Mouse (Mus musculus) left cerebral cortex, postnatal 36 days (tissue): ENCODE measurements around the gene Usp20. TPM values are rescaled to one million over a fixed set of nuclear protein-coding genes. Genes with fewer than 3 reads are reported as not detected.
A peak's percentile ranks its signal among the peaks of the same experiment; 100 is the strongest.

Experiments
- DNase-seq, 2 experiments: peaks; one replicate each; pipeline ENCODE4 v3.0.0; 2021 to 2022; ENCODE audit warnings: low spot score in 2 of 2, mixed read lengths in 1 of 2
- intact Hi-C: fragments of 180-260 bp; cut with DNase I; formaldehyde crosslinking; loops from one replicate; pipeline ENCODE4 v1.15.1; 2025
- total RNA-seq, 2 experiments: library from RNA; stranded (reverse); gene quantifications; 2 replicates each; pipeline ENCODE4 v1.2.3; 2021

Usp20 gene
- total RNA-seq, 2 experiments from 2014 or later = 74.1 to 80.2 TPM

DNA sequence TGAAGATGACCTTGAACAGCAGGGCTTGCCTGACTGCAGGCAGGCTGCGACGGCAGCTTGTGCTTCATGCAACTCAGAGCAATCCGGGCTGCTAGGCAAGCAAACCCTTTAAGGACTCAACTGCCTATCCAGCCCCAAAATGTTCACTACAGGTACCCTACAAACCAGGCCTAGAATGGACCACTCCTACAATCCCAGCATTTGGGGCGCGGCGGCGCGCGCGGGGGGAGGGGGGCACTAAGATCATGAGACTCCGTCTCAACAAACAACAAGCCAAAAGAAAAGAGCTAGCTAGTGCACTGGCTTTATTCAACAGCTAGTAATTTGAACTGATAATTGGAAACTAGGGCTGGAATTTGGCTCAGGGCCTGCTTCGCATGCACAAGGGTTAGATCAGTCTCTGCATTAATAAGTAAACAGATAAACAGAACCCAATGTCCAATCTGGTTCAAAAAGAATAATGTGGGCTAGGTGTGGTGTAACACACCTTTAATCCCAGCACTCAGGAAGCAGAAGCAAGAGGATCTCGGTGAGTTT, 85.0 kb downstream of the Usp20 start:
- intact Hi-C loops = loop anchor here (5.0 kb wide), 1 partner anchor 40 kb away; no protein-coding TSS in a partner anchor
- no peak for DNase-seq

DNA sequence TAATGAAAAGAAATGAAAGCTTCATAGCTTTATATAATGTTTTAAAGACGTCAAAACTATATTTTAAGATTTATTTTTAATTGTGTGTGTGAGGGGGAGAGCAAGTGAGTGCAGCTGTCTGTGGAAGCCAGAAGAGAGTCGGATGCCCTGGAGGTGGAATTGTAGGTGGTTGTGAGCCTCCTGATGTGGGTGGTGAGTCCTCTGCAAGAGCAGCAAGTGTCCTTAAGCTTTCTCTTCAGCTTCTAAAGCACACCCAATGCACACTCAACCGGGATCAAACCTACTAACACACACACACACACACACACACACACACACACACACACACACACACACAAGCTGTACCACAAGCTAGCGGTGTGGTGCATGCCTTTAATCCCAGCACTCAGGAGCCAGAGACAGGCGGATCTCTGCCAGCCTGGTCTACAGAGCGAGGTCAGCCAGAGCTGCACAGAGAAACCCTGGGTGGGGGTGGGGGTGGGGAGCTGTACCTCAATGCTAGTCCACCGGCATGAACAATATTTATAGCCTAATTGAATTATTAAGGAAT, 85.7 kb downstream of the Usp20 start:
- DNase-seq = peak in 1 of 2 experiments; percentile 38
- intact Hi-C loops = loop anchor here (5.0 kb wide), 1 partner anchor 40 kb away; no protein-coding TSS in a partner anchor

DNA sequence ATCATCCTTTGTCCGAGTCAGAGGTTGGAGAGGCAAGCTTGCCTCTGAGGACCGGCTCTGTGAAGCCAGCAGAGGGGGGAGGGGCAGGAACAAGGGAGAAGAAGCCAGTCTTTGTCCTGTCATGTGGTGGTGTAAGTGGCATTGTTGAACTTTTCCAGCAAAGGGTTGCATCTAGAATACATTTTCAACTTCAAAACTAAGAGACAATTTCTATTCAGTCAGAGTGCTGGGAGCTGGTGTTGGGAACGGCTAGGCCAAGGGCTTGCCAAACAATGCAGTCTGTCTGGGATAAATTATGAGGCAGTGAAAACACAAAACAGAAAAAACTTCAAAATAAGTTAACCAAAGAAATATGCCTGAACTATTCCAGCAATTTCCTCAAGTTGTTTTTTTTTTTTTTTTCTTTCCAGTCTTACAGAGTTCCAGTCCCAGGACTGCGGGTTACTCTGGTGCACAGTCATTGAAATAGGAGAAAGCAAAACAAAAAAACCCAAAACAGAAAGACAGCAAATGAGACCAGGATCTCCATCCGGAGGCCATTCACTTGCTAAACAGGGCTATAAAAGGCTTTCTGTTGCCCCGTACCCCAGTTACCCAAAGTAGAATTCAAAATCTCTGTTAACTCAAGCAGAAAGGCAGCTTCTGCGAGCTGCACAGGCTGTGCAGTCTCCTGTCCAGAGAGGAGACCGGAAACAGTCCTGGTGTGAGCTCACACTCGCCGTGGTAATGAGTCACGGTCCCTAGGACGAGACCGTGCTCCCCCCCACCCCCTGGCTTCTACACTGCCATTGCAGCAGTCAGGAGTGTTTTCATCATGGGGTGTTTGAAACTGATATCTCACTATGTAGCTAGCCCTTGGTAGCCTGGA, 86.4 kb downstream of the Usp20 start:
- no peak for DNase-seq
- intact Hi-C loops = loop anchor here (5.0 kb wide), 1 partner anchor 41 kb away; no protein-coding TSS in a partner anchor

DNA sequence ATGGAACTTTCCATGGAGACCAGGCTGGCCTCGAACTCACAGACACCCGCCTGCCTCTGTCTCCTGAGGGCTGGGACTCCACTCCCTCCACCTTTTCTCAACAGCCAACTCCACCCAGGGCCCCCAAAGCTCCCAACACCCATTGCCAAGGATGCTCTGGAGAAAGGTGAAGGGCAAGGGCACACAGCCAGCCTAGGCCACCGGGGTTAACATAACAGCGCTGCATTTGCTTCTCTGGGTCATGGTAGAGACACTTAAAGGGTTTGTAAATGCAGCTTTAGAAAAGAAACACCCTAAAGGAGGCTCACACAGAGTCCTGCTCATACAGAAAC, 87.0 kb downstream of the Usp20 start:
- no peak for DNase-seq
- intact Hi-C loops = loop anchor here (5.0 kb wide), 1 partner anchor 42 kb away; no protein-coding TSS in a partner anchor

DNA sequence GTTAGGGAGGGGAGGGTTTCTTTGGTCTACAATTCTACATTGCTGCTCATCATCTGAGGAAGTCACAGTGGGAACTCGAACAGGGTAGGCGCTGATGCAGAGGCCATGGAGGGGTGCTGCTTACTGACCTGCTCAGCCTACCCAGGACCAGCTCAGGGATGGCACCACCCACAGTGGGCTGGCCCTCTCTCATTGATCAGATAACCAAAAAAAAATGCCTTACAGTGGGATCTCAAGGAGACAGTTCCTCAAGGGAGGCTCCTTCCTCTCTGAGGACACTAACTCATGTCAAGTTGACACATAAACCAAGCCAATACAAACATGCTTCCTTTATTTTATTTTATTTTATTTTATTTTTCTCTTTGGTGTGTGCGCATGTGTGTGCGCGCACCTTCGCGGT, 87.4 kb downstream of the Usp20 start:
- DNase-seq = no peak
- intact Hi-C loops = loop anchor here (5.0 kb wide), 1 partner anchor 42 kb away; no protein-coding TSS in a partner anchor

Other genes starting within 250 kb of the Usp20 start
- 1 to 10 TPM; 6.7 to 8.5 TPM for gene 1700001O22Rik, start 178.6 kb upstream of the Usp20 start, total RNA-seq
- gene Ntmt1, start 174.5 kb upstream of the Usp20 start, total RNA-seq = 10 to 100 TPM; 35.4 to 36.3 TPM
- gene Asb6, start 151.9 kb upstream of the Usp20 start, total RNA-seq = 10 to 100 TPM; 36.1 to 39.8 TPM
- 1 to 10 TPM; 1.0 to 2.8 TPM for gene Prrx2, start 147.3 kb upstream of the Usp20 start, total RNA-seq
- gene Ptges, start 52.4 kb upstream of the Usp20 start, total RNA-seq = 1 to 10 TPM; 4.9 to 5.0 TPM
- gene Tor1b, start 29.3 kb upstream of the Usp20 start, total RNA-seq = 10 to 100 TPM; 28.4 to 31.8 TPM
- 10 to 100 TPM; 36.7 to 46.5 TPM for gene Tor1a, start 14.3 kb upstream of the Usp20 start, total RNA-seq
- gene BC005624, start 78 bp upstream of the Usp20 start, total RNA-seq = 10 to 100 TPM; 63.9 to 66.9 TPM
- 10 to 100 TPM; 86.5 to 94.8 TPM for gene Fnbp1, start 159.7 kb downstream of the Usp20 start, total RNA-seq
- 10 to 100 TPM; 43.4 to 54.4 TPM for gene Gpr107, start 170.0 kb downstream of the Usp20 start, total RNA-seq